Mouse (Mus musculus) lung, adult 2 months (tissue): ENCODE data around the gene Pdxk. TPM values are rescaled to one million over a fixed set of nuclear protein-coding genes. Genes with fewer than 3 reads are reported as not detected.

Experiments used
- DNase-seq: peaks from one replicate; pipeline ENCODE4 v3.0.0; 2022
- H3K4me1 ChIP-seq: fragments of 200-500 bp; 2 replicates; pipeline ENCODE4 v1.6.1; 2011; ENCODE audit warnings: low read length; ENCODE audit not compliant: control insufficient read depth, insufficient read depth
- H3K4me3 ChIP-seq: fragments of 200-500 bp; replicated peaks from 2 replicates; pipeline ENCODE3; 2011; ENCODE audit warnings: low read depth, mild to moderate bottlenecking, control low read depth, low read length; ENCODE audit errors: extremely low read depth
- CTCF ChIP-seq: fragments of 200-500 bp; IDR thresholded peaks from 2 replicates; pipeline ENCODE4 v1.5.1; 2011; ENCODE audit warnings: mild to moderate bottlenecking, low read length, control low read depth; ENCODE audit not compliant: insufficient read depth
- POLR2A ChIP-seq: fragments of 200-500 bp; IDR thresholded peaks from 2 replicates; pipeline ENCODE4 v1.6.1; 2011; ENCODE audit warnings: low read depth, mild to moderate bottlenecking, control low read depth, low read length, borderline replicate concordance; ENCODE audit errors: extremely low read depth
- WGBS: fragments of 180-500 bp; shearing (Covaris S2); methylation state at CpG from one replicate; pipeline ENCODE4 v1.1.7; 2018; 5-methylcytosine and 5-hydroxymethylcytosine counted together
- polyA plus RNA-seq: library from polyadenylated mRNA; depleted of rRNA; stranded (reverse); fragments of >200 nt; gene quantifications from 2 replicates; pipeline ENCODE4 v1.2.3, GENCODE M21; 2012

The Pdxk gene
- polyA plus RNA-seq, 1 experiment = 21.5 TPM

GRCm38 (mm10) chr10:78411851-78412250 lies 52.9 kb downstream of the Pdxk start:
- TF ChIP-seq POLR2A = no peak
- no peak for TF ChIP-seq CTCF
- H3K4me1 ChIP-seq = no peaks in the 10 kb centered on the region
- H3K4me3 ChIP-seq = peak overlapping the region; percentile 80
- WGBS = 9% methylated on average over 8 of the region's 8 CpGs
- no peak for DNase-seq

DNA sequence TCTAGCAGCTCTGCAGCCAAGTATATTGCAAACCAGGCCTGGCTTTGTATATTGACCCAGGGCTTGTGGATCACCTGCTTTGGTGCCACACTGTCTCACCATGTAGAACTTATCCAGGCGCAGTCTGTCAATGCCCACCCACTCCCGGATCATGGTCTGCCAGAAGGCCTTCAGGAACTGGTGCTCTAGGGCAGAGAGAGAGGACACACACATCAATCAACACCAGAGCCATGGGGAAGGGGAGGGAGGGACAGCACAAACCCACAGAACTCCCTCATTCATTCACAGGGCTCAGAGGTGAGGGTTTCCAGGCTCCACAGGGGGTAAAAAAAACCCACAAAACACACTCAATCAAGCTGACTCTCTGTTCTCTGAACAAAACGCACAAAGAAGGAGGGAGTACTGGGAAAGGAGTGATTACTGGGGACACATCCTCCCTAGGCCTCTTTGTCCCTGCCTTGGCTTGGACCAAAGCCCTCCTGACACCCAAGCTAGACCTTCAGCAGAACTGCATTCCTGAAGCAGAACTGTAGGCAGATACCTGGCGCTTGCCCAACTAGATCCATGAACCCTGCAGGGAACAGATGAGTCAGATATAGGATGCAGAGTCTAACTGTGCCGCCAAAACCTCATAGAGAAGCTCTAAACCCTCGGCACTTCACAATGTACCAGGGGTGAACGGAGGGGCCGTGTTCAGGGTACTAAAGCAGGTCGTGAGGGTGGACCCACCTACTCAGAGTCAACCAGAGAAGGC lies 55.6 kb downstream of the Pdxk start:
- TF ChIP-seq CTCF (no peak), POLR2A (no peak)
- Histone ChIP-seq H3K4me1 (no peaks in the 10 kb centered on the region), H3K4me3 (no peak overlapping the region)
- no peak for DNase-seq
- WGBS = 77% methylated on average over 9 of the region's 9 CpGs

- Histone ChIP-seq H3K4me1 (no peaks in the 10 kb centered on the region), H3K4me3 (no peak overlapping the region)
- DNase-seq = no peak
- no peak for TF ChIP-seq CTCF
- no peak for TF ChIP-seq POLR2A
- 89% methylated on average over 4 of the region's 4 CpGs for WGBS
Measured at GRCm38 (mm10) chr10:78407132-78407531, 57.6 kb downstream of the Pdxk start.

DNA sequence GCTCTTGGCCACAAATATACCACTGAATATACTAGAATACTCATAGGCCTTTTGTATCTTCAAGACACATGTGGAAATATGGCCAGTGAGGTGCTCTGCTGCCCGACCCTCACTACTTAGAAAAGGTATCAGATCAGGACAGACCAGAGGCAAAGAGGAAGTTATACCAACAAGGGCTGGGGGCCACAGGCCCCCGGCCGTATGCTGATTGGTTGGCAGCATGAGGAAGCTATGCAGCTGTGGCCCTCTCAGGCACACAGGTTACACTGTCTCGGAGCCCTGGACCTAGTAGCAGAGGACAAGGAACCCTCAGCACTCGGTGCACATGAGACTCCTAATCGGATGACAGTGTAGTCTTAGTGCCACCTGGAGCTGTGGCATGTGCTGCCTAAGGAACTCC lies 58.6 kb downstream of the Pdxk start:
- Histone ChIP-seq H3K4me3 (no peak overlapping the region), H3K4me1 (no peaks in the 10 kb centered on the region)
- TF ChIP-seq POLR2A = no peak
- TF ChIP-seq CTCF = no peak
- no peak for DNase-seq
- 81% methylated on average over 6 of the region's 6 CpGs for WGBS

DNA sequence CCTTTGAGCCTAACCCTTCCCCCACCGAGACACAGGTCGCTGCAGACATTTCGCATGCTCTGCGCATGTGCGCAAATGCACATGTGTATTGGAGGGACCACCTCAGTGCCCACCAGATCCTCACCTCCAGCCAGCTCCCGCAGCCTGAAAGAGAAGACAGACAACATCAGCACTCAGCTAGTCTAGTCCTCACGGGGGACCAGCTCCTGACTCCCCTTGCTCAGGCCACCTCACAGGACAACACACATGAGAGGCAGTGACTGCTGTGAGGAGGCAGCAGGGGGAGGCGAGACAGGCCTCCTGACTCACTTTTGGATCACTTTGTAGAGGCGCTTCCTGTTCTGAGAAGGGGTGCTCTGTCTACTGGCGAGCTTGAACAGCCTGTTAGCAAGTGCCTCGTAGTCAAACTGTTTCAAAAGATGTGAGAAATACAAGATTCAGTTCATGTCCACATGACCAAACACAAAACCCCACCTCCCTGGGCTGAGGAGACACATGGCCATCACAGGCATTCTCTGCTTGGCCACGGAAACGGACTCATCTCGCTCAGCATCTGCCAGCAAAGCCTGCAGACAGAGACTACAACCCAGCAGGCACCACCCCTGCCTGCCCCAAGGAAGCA lies 62.4 kb downstream of the Pdxk start:
- no peak for DNase-seq
- Histone ChIP-seq H3K4me1 (no peaks in the 10 kb centered on the region), H3K4me3 (no peak overlapping the region)
- TF ChIP-seq CTCF (no peak), POLR2A (no peak)
- 89% methylated on average over 14 of the region's 14 CpGs for WGBS

GRCm38 (mm10) chr10:78401127-78401526 lies 63.6 kb downstream of the Pdxk start:
- no peak for DNase-seq
- H3K4me1 ChIP-seq = no peaks in the 10 kb centered on the region
- no peak overlapping the region for H3K4me3 ChIP-seq
- WGBS = 73% methylated on average over 2 of the region's 2 CpGs
- TF ChIP-seq POLR2A = no peak
- no peak for TF ChIP-seq CTCF

- no peak for TF ChIP-seq CTCF
- TF ChIP-seq POLR2A = no peak
- Histone ChIP-seq H3K4me3 (no peak overlapping the region), H3K4me1 (no peaks in the 10 kb centered on the region)
- no peak for DNase-seq
- WGBS = 48% methylated on average over 17 of the region's 17 CpGs
Measured at GRCm38 (mm10) chr10:78399090-78399657, 65.6 kb downstream of the Pdxk start.

DNA sequence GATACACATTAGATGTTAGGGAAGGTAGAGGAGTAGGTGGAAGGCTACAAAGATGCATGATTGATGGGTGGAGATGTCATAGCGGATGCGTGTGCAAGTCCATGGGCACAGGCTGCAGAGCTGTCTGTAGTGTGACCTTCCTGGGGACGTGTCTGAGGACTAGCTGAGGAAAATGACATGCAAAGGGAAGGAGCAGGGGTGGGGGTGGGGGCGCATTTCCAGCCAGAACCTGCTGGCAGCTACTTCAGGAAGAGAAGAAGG lies 68.2 kb downstream of the Pdxk start:
- no peak for TF ChIP-seq CTCF
- TF ChIP-seq POLR2A = no peak

GRCm38 (mm10) chr10:78395819-78396624 lies 68.8 kb downstream of the Pdxk start:
- WGBS = 11% methylated on average over 17 of the region's 17 CpGs
- TF ChIP-seq POLR2A (no peak), CTCF (peak; percentile 83)
- H3K4me1 ChIP-seq = no peaks in the 10 kb centered on the region
- peak; percentile 95 for DNase-seq
- H3K4me3 ChIP-seq = no peak overlapping the region

More for the DNA sequence above, 68.2 kb downstream of the Pdxk start:
- Histone ChIP-seq H3K4me3 (no peak overlapping the region), H3K4me1 (no peaks in the 10 kb centered on the region)
- WGBS = 52% methylated on average over 4 of the region's 4 CpGs
- DNase-seq = no peak

- DNase-seq = no peak
- no peaks in the 10 kb centered on the region for H3K4me1 ChIP-seq
- no peak overlapping the region for H3K4me3 ChIP-seq
- TF ChIP-seq CTCF = no peak
- TF ChIP-seq POLR2A = no peak
- WGBS = 82% methylated on average over 3 of the region's 3 CpGs
Measured at GRCm38 (mm10) chr10:78395377-78395776, 69.4 kb downstream of the Pdxk start.
